Mouse (Mus musculus): Measurements from ENCODE around the gene Gm21887. TPM values are rescaled to one million over a fixed set of nuclear protein-coding genes. Genes with fewer than 3 reads are reported as not detected.
A peak's percentile ranks its signal among the peaks of the same experiment; 100 is the strongest.
"Not testable (repeated sequence)": the region's sequence is repeated elsewhere in the genome, so short reads cannot be mapped to it uniquely, and the experiment has no call there.

Gene Gm21887
- polyA plus RNA-seq, 1 experiment from 2014 or later, result 77.4 TPM

DNA sequence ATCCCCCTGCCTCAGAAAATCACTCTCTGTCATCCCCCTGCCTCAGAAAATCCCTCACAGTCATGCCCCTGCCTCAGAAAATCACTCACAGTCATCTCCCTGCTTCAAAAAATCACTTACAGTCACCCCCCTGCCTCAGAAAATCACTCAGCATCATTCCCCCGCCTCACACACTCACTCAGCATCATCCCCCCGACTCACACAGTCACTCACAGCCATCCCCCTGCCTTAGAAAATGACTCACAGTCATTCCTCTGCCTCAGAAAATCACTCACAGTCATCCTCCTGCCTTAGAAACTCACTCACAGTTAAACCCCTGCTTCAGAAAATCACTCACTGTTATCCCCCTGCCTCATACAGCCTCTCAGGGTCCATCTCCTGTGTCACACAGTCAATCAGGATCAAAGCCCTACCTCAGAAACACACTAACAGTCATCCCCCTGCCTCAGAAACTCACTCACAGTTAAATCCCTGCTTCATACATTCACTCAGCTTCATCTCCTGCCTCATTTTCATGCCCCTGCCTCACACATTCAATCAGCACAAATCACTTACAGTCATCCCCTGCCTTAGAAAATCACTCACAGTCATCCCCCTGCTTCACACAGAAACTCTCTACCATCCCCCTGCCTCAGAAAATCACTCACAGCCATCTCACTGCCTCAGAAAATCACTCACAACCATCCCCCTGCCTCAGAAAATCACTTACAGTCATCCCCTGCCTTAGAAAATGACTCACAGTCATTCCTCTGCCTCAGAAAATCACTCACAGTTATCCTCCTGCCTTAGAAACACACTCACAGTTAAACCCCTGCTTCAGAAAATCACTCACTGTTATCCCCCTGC, 14.4 kb upstream of the Gm21887 start:
- DNase-seq (ENCODE audit: low spot score), result peak; percentile 10

DNA sequence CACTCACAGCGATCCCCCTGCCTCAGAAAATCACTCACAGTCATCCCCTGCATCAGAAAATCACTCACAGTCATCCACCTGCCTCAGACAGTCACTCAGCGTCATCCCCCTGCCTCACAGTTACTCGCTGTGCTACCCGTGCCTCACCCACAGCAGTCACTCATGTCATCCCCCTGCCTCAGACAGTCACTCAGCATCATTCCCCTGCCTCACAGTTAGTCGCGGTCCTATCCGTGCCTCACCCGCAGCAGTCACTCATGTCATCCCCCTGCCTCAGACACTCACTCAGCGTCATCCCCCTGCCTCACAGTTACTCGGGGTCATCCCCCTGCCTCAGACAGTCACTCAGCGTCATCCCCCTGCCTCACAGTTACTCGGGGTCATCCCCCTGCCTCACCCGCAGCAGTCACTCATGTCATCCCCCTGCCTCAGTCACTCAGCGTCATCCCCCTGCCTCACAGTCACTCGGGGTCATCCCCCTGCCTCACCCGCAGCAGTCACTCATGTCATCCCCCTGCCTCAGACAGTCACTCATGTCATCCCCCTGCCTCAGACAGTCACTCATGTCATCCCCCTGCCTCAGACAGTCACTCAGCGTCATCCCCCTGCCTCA, 13.4 kb upstream of the Gm21887 start:
- H3K9me3 ChIP-seq (replicated peaks; ENCODE audit: control insufficient read depth, low read length), result peaks cover 53% of the 10 kb centered on the region
- not testable (repeated sequence) for H3K27ac ChIP-seq (ENCODE audit: low read depth, low read length); H3K36me3 ChIP-seq (ENCODE audit: control insufficient read depth, insufficient read depth, low read length); ATAC-seq; H3K4me1 ChIP-seq (ENCODE audit: control insufficient read depth, insufficient read depth, low read length); H3K27me3 ChIP-seq (replicated peaks; ENCODE audit: control insufficient read depth, insufficient read depth, low read length); H3K4me2 ChIP-seq (ENCODE audit: low read length); H3K9ac ChIP-seq (ENCODE audit: low read length); H3K4me3 ChIP-seq (ENCODE audit: low read depth, low read length); DNase-seq (ENCODE audit: low spot score)
- WGBS, result 71% methylated on average over 17 of the region's 17 CpGs

More for the DNA sequence above, 14.4 kb upstream of the Gm21887 start:
- H3K4me3 ChIP-seq (ENCODE audit: low read depth, low read length); H3K4me1 ChIP-seq (ENCODE audit: control insufficient read depth, insufficient read depth, low read length); H3K4me2 ChIP-seq (ENCODE audit: low read length); H3K27ac ChIP-seq (ENCODE audit: low read depth, low read length); H3K27me3 ChIP-seq (replicated peaks; ENCODE audit: control insufficient read depth, insufficient read depth, low read length); H3K9ac ChIP-seq (ENCODE audit: low read length); ATAC-seq: not testable (repeated sequence)
- Histone ChIP-seq H3K36me3 (ENCODE audit: control insufficient read depth, insufficient read depth, low read length) (peaks cover 10% of the 10 kb centered on the region), H3K9me3 (replicated peaks; ENCODE audit: control insufficient read depth, low read length) (peaks cover 57% of the 10 kb centered on the region)
- WGBS, result 49% methylated on average over 2 of the region's 2 CpGs

GRCm38 (mm10) chrX:169996926-169997325, 12.5 kb upstream of the Gm21887 start:
- not testable (repeated sequence) for H3K36me3 ChIP-seq (ENCODE audit: control insufficient read depth, insufficient read depth, low read length); DNase-seq (ENCODE audit: low spot score); H3K27me3 ChIP-seq (replicated peaks; ENCODE audit: control insufficient read depth, insufficient read depth, low read length); H3K4me1 ChIP-seq (ENCODE audit: control insufficient read depth, insufficient read depth, low read length)
- ATAC-seq, result peak; percentile 16
- WGBS, result 64% methylated on average over 46 of the region's 46 CpGs
- H3K4me3 ChIP-seq (ENCODE audit: low read depth, low read length), result peak overlapping the region; percentile 31
- H3K4me2 ChIP-seq (ENCODE audit: low read length), result peak overlapping the region; percentile 69
- peaks cover 52% of the 10 kb centered on the region for H3K9me3 ChIP-seq (replicated peaks; ENCODE audit: control insufficient read depth, low read length)
- peak overlapping the region; percentile 74 for H3K27ac ChIP-seq (ENCODE audit: low read depth, low read length)
- H3K9ac ChIP-seq (ENCODE audit: low read length), result peak overlapping the region; percentile 38

DNA sequence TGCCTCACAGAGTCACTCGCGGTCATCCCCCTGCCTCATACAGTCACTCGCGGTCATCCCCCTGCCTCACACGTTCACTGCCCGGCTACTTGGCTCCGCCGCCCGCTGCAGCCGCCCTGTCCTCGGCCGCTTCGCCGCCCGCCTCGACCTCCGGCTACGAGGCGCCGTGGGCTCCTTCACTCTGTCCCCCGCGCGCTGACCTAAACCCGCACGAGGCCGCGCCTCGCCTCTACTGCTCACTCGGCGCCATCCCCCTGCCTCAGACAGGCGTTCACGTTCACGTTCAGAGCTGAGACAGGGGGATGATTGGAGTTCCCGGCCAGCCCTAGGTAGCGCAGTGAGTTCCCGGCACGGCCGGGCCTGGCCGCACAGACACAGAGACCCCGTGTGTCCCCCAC, 12.0 kb upstream of the Gm21887 start:
- H3K4me3 ChIP-seq (ENCODE audit: low read depth, low read length), result peak overlapping the region; percentile 31
- peak overlapping the region; percentile 69 for H3K4me2 ChIP-seq (ENCODE audit: low read length)
- H3K27ac ChIP-seq (ENCODE audit: low read depth, low read length), result peak overlapping the region; percentile 74
- peak; percentile 11 for DNase-seq (ENCODE audit: low spot score)
- not testable (repeated sequence) for H3K36me3 ChIP-seq (ENCODE audit: control insufficient read depth, insufficient read depth, low read length); H3K27me3 ChIP-seq (replicated peaks; ENCODE audit: control insufficient read depth, insufficient read depth, low read length); ATAC-seq; H3K4me1 ChIP-seq (ENCODE audit: control insufficient read depth, insufficient read depth, low read length)
- H3K9ac ChIP-seq (ENCODE audit: low read length), result peak overlapping the region; percentile 38
- H3K9me3 ChIP-seq (replicated peaks; ENCODE audit: control insufficient read depth, low read length), result peaks cover 48% of the 10 kb centered on the region
- WGBS, result 53% methylated on average over 40 of the region's 40 CpGs

DNA sequence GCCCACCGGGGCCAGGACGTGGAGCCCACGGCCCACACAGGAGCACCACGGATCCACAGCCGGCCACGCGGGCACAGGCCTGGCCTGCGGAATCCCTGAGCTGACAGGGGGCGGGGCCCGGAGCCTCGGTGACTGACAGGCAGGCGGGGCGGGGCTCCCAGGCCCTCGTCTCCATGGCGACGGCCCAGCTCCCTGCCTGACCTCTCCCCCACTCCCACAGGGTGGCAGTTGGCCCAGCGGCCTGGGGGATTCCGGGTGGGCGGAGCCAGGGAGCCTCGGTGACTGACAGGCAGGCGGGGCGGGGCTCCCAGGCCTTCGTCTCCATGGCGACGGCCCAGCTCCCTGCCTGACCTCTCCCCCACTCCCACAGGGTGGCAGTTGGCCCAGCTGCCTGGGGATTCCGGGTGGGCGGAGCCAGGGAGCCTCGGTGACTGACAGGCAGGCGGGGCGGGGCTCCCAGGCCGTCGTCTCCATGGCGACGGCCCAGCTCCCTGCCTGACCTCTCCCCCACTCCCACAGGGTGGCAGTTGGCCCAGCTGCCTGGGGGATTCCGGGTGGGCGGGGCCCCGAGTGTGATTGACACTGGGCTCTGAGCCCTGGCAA, 11.5 kb upstream of the Gm21887 start:
- not testable (repeated sequence) for H3K27me3 ChIP-seq (replicated peaks; ENCODE audit: control insufficient read depth, insufficient read depth, low read length); H3K4me1 ChIP-seq (ENCODE audit: control insufficient read depth, insufficient read depth, low read length); H3K36me3 ChIP-seq (ENCODE audit: control insufficient read depth, insufficient read depth, low read length)
- Histone ChIP-seq H3K27ac (ENCODE audit: low read depth, low read length) (peak overlapping the region; percentile 74), H3K4me3 (ENCODE audit: low read depth, low read length) (peak overlapping the region; percentile 31), H3K4me2 (ENCODE audit: low read length) (peak overlapping the region; percentile 69), H3K9me3 (replicated peaks; ENCODE audit: control insufficient read depth, low read length) (peaks cover 43% of the 10 kb centered on the region), H3K9ac (ENCODE audit: low read length) (peak overlapping the region; percentile 38)
- DNase-seq (ENCODE audit: low spot score), result peak; percentile 94
- WGBS, result 34% methylated on average over 37 of the region's 37 CpGs
- peak; percentile 92 for ATAC-seq

DNA sequence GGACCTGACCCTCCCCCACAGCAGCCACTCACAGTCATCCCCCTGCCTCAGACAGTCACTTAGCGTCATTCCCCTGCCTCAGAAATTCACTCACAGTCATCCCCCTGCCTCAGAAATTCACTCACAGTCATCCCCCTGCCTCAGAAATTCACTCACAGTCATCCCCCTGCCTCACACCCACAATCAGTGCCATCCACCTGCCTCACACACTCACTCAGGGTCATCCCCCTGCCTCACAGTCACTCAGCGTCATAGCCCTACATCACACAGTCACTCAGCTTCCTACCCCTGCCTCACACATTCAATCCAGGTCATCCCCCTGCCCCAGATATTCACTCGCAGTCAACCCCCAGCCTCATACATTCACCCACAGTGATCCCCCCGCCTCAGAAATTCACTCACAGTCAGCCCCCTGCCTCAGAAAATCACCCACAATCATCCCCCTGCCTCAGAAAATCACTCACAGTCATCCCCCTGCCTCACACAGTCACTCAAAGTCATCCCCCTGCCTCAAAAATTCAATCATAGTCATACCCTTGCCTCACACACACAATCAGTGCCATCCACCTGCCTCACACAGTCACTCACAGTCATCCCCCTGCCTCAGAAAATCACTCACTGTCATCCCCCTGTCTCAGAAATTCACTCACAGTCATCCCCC, 10.8 kb upstream of the Gm21887 start:
- not testable (repeated sequence) for H3K9ac ChIP-seq (ENCODE audit: low read length); H3K36me3 ChIP-seq (ENCODE audit: control insufficient read depth, insufficient read depth, low read length); H3K27me3 ChIP-seq (replicated peaks; ENCODE audit: control insufficient read depth, insufficient read depth, low read length); DNase-seq (ENCODE audit: low spot score); H3K4me1 ChIP-seq (ENCODE audit: control insufficient read depth, insufficient read depth, low read length)
- peak; percentile 11; the same call in 1 of the 2 replicates for ATAC-seq
- H3K9me3 ChIP-seq (replicated peaks; ENCODE audit: control insufficient read depth, low read length), result peaks cover 39% of the 10 kb centered on the region
- H3K4me2 ChIP-seq (ENCODE audit: low read length), result peak overlapping the region; percentile 69
- 51% methylated on average over 4 of the region's 4 CpGs for WGBS
- peak overlapping the region; percentile 74 for H3K27ac ChIP-seq (ENCODE audit: low read depth, low read length)
- peak overlapping the region; percentile 31 for H3K4me3 ChIP-seq (ENCODE audit: low read depth, low read length)

DNA sequence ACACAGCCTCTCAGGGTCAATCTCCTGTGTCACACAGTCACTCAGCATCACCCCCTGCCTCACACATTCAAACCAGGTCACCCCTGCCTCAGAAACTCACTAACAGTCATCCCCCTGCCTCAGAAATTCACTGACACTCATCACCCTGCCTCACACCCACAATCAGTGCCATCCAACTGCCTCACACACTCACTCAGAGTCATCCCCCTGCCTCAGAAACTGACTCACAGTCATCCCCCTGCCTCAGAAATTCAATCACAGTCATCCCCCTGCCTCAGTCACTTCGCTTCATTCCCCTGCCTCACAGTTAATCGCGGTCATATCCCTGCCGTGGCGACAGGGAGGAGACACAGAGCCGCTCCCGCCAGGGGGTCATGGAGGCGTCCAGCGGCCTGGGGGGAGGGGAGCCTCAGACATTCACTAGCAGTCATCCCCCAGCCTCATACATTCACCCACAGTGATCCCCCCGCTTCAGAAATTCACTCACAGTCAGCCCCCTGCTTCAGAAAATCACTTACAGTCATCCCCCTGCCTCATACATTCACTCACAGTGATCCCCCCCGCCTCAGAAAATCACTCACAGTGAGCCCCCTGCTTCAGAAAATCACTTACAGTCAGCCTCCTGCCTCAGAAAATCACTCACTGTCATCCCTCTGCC, 10.1 kb upstream of the Gm21887 start:
- ATAC-seq; H3K4me3 ChIP-seq (ENCODE audit: low read depth, low read length); DNase-seq (ENCODE audit: low spot score); H3K27ac ChIP-seq (ENCODE audit: low read depth, low read length); H3K9ac ChIP-seq (ENCODE audit: low read length); H3K4me2 ChIP-seq (ENCODE audit: low read length); H3K4me1 ChIP-seq (ENCODE audit: control insufficient read depth, insufficient read depth, low read length); H3K36me3 ChIP-seq (ENCODE audit: control insufficient read depth, insufficient read depth, low read length); H3K27me3 ChIP-seq (replicated peaks; ENCODE audit: control insufficient read depth, insufficient read depth, low read length): not testable (repeated sequence)
- peaks cover 38% of the 10 kb centered on the region for H3K9me3 ChIP-seq (replicated peaks; ENCODE audit: control insufficient read depth, low read length)
- 35% methylated on average over 11 of the region's 11 CpGs for WGBS

GRCm38 (mm10) chrX:169999912-170000641, 9.4 kb upstream of the Gm21887 start:
- not testable (repeated sequence) for H3K4me3 ChIP-seq (ENCODE audit: low read depth, low read length); H3K4me2 ChIP-seq (ENCODE audit: low read length); H3K4me1 ChIP-seq (ENCODE audit: control insufficient read depth, insufficient read depth, low read length); DNase-seq (ENCODE audit: low spot score); H3K36me3 ChIP-seq (ENCODE audit: control insufficient read depth, insufficient read depth, low read length); H3K27ac ChIP-seq (ENCODE audit: low read depth, low read length); H3K9ac ChIP-seq (ENCODE audit: low read length); ATAC-seq; H3K27me3 ChIP-seq (replicated peaks; ENCODE audit: control insufficient read depth, insufficient read depth, low read length)
- H3K9me3 ChIP-seq (replicated peaks; ENCODE audit: control insufficient read depth, low read length), result peaks cover 32% of the 10 kb centered on the region
- WGBS, result 70% methylated on average over 3 of the region's 3 CpGs
